Mouse (Mus musculus) effector memory CD4-positive, alpha-beta T cell, adult 7 months (primary cell): ENCODE data around the gene Smg7. TPM values are rescaled to one million over a fixed set of nuclear protein-coding genes. Genes with fewer than 3 reads are reported as not detected.

Source experiments
- polyA plus RNA-seq: library from polyadenylated mRNA; unstranded; fragments of 100-300 nt; shearing (Covaris generic); gene quantifications from one replicate; pipeline ENCODE4 v1.2.1, GENCODE M21; 2017

The Smg7 gene
- polyA plus RNA-seq, result 45.8 TPM

DNA sequence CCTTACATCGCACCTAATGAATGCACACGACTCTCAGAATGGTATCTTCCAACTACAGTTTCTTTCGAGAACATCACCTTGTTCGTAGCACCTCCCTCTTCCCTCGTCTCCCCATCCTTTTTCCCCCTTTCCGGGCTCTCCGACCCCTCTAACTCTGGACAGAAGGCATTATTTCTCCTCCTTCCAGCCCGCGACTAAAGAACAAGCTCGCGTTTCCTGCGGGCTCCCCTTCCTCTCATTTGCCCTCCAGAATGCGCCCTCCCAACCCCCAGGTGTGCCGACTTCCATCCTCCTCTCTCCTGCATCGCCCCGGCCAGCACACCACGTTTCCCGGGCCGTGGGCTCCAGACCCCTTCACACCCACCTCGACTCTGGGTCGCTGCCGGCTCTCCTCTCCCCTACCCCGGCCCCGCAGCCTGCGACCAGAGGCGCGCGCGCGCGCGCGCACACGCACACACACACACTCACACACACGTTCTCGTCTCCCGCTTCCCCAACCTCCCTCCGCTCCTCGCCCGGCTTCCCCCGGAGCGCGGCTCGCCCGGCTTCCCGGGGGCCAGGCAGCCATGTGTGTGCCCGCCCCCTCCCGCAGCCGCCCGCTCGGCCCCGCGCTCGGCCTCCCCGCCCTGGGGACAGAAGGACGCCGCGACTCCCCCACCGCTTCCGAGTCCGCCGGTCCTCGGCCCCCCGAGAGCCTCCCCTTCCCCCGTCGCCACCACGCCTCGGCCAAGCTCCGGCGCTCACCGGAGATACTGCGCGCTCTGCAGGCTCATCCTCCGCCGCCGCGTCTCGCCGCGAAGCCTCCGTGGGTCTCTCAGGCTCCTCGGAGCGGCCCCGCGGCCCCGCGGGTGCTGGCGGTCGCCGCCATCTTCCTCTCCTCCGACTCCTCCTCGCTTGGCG is at the start of gene Smg7:
TSS of gene Smg7 (minus strand) at position 882 of the 900 bp plus-strand sequence.

DNA sequence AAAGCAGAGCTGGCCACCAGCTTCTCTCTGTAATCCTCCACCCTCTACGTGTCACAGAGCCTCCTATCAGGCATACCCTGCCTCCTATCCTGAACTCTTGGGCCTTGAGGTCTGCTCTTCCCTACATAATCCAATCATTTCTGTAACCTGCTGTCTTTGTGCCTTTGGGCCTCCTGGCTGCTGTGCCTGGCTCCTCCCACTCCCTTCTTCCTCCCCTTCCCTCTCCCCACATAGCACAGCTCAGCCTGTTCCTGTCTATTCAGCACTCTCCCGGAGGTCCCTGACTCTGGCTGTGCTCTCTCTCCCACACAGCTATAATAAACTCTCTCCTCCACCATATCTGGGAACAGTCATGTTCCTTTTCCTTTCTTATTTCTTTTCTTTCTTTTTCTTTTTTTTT is 102.5 kb downstream of the Smg7 start, which contains the start of gene Ncf2:
TSS of gene Ncf2 (plus strand) at position 298 of the 400 bp plus-strand sequence.

Other genes with a start within 250 kb of the Smg7 start
- gene Apobec4, start 152.1 kb downstream of the Smg7 start, polyA plus RNA-seq, result not detected
- 0.62 TPM for gene Rgl1, start 136.3 kb downstream of the Smg7 start, polyA plus RNA-seq
- gene Arpc5, start 136.1 kb downstream of the Smg7 start, polyA plus RNA-seq, result 620 TPM
- gene Ncf2, start 102.5 kb downstream of the Smg7 start, polyA plus RNA-seq, result 1.8 TPM
- 12.5 TPM for gene Nmnat2, start 52.3 kb upstream of the Smg7 start, polyA plus RNA-seq